In the genomic region with DNA sequence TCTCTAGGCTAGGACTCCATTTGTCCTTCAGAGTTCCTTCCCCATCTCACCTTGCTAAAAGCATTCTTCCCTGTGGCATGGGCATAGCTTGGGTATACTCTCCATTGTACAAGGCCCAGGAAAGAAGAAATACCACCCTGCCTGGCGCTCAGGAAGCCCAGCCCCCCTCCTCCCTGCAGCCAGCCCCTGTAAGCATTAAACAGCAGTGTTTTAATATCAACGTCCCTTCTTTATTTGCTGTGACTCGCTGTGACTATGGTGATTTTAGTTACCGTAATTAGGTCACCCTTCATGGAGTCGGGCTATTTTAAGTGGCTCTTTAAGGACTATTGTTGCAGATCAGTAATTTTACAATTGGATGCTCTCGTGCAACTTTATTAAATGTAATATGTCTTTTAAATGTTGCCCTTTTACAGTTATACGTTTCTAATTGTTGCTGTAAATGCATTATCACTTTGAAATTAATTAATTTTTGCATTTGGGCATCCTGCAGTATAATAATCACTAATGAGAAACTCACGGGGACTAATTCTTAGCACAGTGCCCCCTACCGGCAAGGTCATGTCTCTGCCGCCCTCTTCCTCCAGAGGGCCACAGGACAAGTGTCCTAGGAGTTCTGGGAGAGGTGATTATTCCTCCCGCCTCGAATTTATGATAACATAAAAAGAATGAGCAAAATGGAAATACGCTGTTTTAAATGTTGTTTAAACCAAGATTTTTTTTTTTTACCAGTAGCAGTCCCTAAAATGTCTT, we compare ENCODE assay signal across 9 mouse cellular contexts.
DNase-seq lines count a peak whose midpoint lies in the region; ATAC-seq and TF ChIP-seq lines count a peak whose summit lies in the region.
"Had no signal": no experiment of that assay in that cellular context is flagged by ENCODE, and none has a peak within 500 bp of the region (broad histone marks: within the 10 kb centered on the region; RNA-seq: fewer than 3 reads in every experiment).

No protein-coding gene starts in this region.

- TF ChIP-seq POLR2A in lung, adult 2 months (IDR thresholded peaks at IDR 0.05; ENCODE audit: borderline replicate concordance, extremely low read depth, low read depth, low read length): no peak
- no peak for TF ChIP-seq POLR2A in brain, embryonic 14.5 days (IDR thresholded peaks at IDR 0.05; ENCODE audit: borderline replicate concordance, extremely low read depth, insufficient read depth, insufficient read length, poor library complexity, severe bottlenecking)

- no peaks in the 10 kb centered on the region for H3K27me3 ChIP-seq in embryonic facial prominence, embryonic 11.5 days (ENCODE audit: control insufficient read depth, insufficient read depth, low read length)
- no peaks in the 10 kb centered on the region for H3K27me3 ChIP-seq in embryonic facial prominence, embryonic 10.5 days (replicated peaks; ENCODE audit: low read depth, poor library complexity, severe bottlenecking)
- no peaks in the 10 kb centered on the region for H3K27me3 ChIP-seq in neural tube, embryonic 15.5 days (replicated peaks)
- no peaks in the 10 kb centered on the region for H3K27me3 ChIP-seq in midbrain, embryonic 11.5 days (ENCODE audit: control insufficient read depth, insufficient read depth, low read length)
- H3K27me3 ChIP-seq: liver, embryonic 13.5 days had no signal

- ATAC-seq in embryonic facial prominence, embryonic 11.5 days (replicated peaks; ENCODE audit: insufficient number of reproducible peaks, low FRiP score, low TSS enrichment, low read depth): no peak
- peak; percentile 55; the same call in 1 of the 2 replicates for ATAC-seq in neural tube, embryonic 15.5 days (ENCODE audit: low FRiP score)
- no peak for ATAC-seq in midbrain, embryonic 11.5 days (ENCODE audit: low FRiP score)

- no peak overlapping the region for H3K4me3 ChIP-seq in embryonic facial prominence, embryonic 11.5 days (ENCODE audit: low read depth, low read length)
- no peak overlapping the region for H3K4me3 ChIP-seq in embryonic facial prominence, embryonic 10.5 days
- H3K4me3 ChIP-seq in lung, adult 2 months (replicated peaks; ENCODE audit: extremely low read depth, low read depth, low read length): no peak overlapping the region
- H3K4me3 ChIP-seq in neural tube, embryonic 15.5 days (replicated peaks): no peak overlapping the region
- H3K4me3 ChIP-seq in midbrain, embryonic 11.5 days (ENCODE audit: low read depth, low read length): no peak overlapping the region
- H3K4me3 ChIP-seq: liver, embryonic 13.5 days had no signal

- H3K9ac ChIP-seq in embryonic facial prominence, embryonic 11.5 days (replicated peaks; ENCODE audit: low read length): no peak overlapping the region
- H3K9ac ChIP-seq in neural tube, embryonic 15.5 days (replicated peaks): no peak overlapping the region
- H3K9ac ChIP-seq in midbrain, embryonic 11.5 days (ENCODE audit: low read length): no peak overlapping the region
- H3K9ac ChIP-seq: liver, embryonic 13.5 days had no signal

- peak; percentile 57 for TF ChIP-seq CTCF in lung, adult 2 months (IDR thresholded peaks at IDR 0.05; ENCODE audit: insufficient read depth, low read length)
- TF ChIP-seq CTCF in brain, embryonic 14.5 days (IDR thresholded peaks at IDR 0.05; ENCODE audit: borderline replicate concordance, extremely low read depth, insufficient read depth, insufficient read length): peak; percentile 59; the same call in 1 of the 2 replicates

- WGBS in embryonic facial prominence, embryonic 11.5 days: 63% methylated on average over 13 of the region's 13 CpGs
- 65% methylated on average over 13 of the region's 13 CpGs for WGBS in embryonic facial prominence, embryonic 10.5 days
- 64% methylated on average over 13 of the region's 13 CpGs for WGBS in lung, adult 2 months
- WGBS in neural tube, embryonic 15.5 days: 47% methylated on average over 13 of the region's 13 CpGs
- 67% methylated on average over 13 of the region's 13 CpGs for WGBS in midbrain, embryonic 11.5 days

- no peak overlapping the region for H3K4me2 ChIP-seq in embryonic facial prominence, embryonic 11.5 days (ENCODE audit: low read depth, low read length)
- no peak overlapping the region for H3K4me2 ChIP-seq in neural tube, embryonic 15.5 days
- H3K4me2 ChIP-seq in midbrain, embryonic 11.5 days: no peak overlapping the region
- H3K4me2 ChIP-seq: liver, embryonic 13.5 days had no signal

- H3K36me3 ChIP-seq in embryonic facial prominence, embryonic 11.5 days (replicated peaks; ENCODE audit: control insufficient read depth, insufficient read depth, low read depth, low read length): no peaks in the 10 kb centered on the region
- H3K36me3 ChIP-seq in embryonic facial prominence, embryonic 10.5 days (replicated peaks): 0 out of 2 replicates have a peak, but pooled peaks cover 4% of the 10 kb centered on the region
- H3K36me3 ChIP-seq in neural tube, embryonic 15.5 days: no peaks in the 10 kb centered on the region
- no peaks in the 10 kb centered on the region for H3K36me3 ChIP-seq in midbrain, embryonic 11.5 days (ENCODE audit: control insufficient read depth, insufficient read depth, low read length)
- H3K36me3 ChIP-seq: liver, embryonic 13.5 days had no signal

- H3K9me3 ChIP-seq in embryonic facial prominence, embryonic 11.5 days (replicated peaks; ENCODE audit: control insufficient read depth, low read length): no peaks in the 10 kb centered on the region
- H3K9me3 ChIP-seq in embryonic facial prominence, embryonic 10.5 days: no peaks in the 10 kb centered on the region
- no peaks in the 10 kb centered on the region for H3K9me3 ChIP-seq in neural tube, embryonic 15.5 days (replicated peaks)
- H3K9me3 ChIP-seq in midbrain, embryonic 11.5 days (ENCODE audit: control insufficient read depth, low read length): no peaks in the 10 kb centered on the region
- H3K9me3 ChIP-seq: liver, embryonic 13.5 days had no signal

- DNase-seq in embryonic facial prominence, embryonic 11.5 days (ENCODE audit: low spot score): peak; percentile 22
- DNase-seq in embryonic facial prominence, embryonic 10.5 days (ENCODE audit: low spot score): no peak
- DNase-seq in lung, adult 2 months: no peak
- DNase-seq in lung, postnatal 4 days: no peak
- no peak for DNase-seq in brain, embryonic 14.5 days (ENCODE audit: low read depth)
- no peak for DNase-seq in layer of hippocampus, postnatal 36 days
- no peak for DNase-seq in midbrain, embryonic 11.5 days (ENCODE audit: low spot score, missing footprints)
- DNase-seq: liver, embryonic 13.5 days had no signal

- H3K27ac ChIP-seq in embryonic facial prominence, embryonic 11.5 days (replicated peaks; ENCODE audit: low read depth, low read length): no peak overlapping the region
- no peak overlapping the region for H3K27ac ChIP-seq in embryonic facial prominence, embryonic 10.5 days (replicated peaks)
- H3K27ac ChIP-seq in neural tube, embryonic 15.5 days (replicated peaks): no peak overlapping the region
- H3K27ac ChIP-seq in midbrain, embryonic 11.5 days (ENCODE audit: low read depth, low read length): no peak overlapping the region
- H3K27ac ChIP-seq: liver, embryonic 13.5 days had no signal

- H3K4me1 ChIP-seq in embryonic facial prominence, embryonic 11.5 days (ENCODE audit: control insufficient read depth, insufficient read depth, low read length): no peaks in the 10 kb centered on the region
- peaks cover 17% of the 10 kb centered on the region for H3K4me1 ChIP-seq in embryonic facial prominence, embryonic 10.5 days
- no peaks in the 10 kb centered on the region for H3K4me1 ChIP-seq in lung, adult 2 months (ENCODE audit: control insufficient read depth, insufficient read depth, low read length)
- peaks cover 4% of the 10 kb centered on the region; the same call in 1 of the 2 replicates for H3K4me1 ChIP-seq in neural tube, embryonic 15.5 days
- H3K4me1 ChIP-seq in midbrain, embryonic 11.5 days (ENCODE audit: control insufficient read depth, insufficient read depth, low read length): no peaks in the 10 kb centered on the region
- H3K4me1 ChIP-seq: liver, embryonic 13.5 days had no signal
